Mouse (Mus musculus): ENCODE measurements at regions not wholly inside any gene's neighbourhood (a gene's known extent, or its start where the extent isn't known, plus 50 kb on each side); places are given as distances from the start of the nearest gene placed in this dataset.

GRCm38 (mm10) chr16:57823329-57823728 lies 68.8 kb upstream of the Col8a1 start:
- no peak for DNase-seq (ENCODE audit: low spot score in 2 of 2)

DNA sequence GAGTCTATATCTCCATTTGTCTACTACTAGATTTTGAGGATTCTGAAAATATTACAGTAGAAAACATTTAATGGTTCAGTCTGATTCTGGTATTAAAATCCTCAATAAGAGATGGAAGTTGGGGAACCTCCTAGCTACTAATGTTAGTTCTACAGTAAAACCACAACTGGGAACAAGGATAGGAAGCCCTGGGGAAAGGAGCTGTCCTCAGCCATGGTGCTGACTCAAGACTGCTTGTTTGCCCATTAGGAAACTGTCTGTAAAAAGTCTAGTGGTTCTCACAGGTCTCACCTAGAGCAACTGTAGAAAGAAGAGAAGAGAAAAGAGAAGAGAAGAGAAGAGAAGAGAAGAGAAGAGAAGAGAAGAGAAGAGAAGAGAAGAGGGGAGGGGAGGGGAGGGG lies 90.9 kb upstream of the Col8a1 start:
- no peak for DNase-seq (ENCODE audit: low spot score in 2 of 2)

GRCm38 (mm10) chr16:57846386-57846785 lies 91.8 kb upstream of the Col8a1 start:
- DNase-seq (ENCODE audit: low spot score in 2 of 2): no peak

GRCm38 (mm10) chr16:57851854-57852253 lies 97.3 kb upstream of the Col8a1 start:
- DNase-seq (ENCODE audit: low spot score in 2 of 2): no peak

- no peak for DNase-seq (ENCODE audit: low spot score in 2 of 2)
These were observed 98.4 kb upstream of the Col8a1 start for GRCm38 (mm10) chr16:57852838-57853460.

GRCm38 (mm10) chr16:57853751-57854150 lies 99.2 kb upstream of the Col8a1 start:
- DNase-seq (ENCODE audit: low spot score in 2 of 2): no peak

- DNase-seq (ENCODE audit: low spot score in 2 of 2): no peak
These were observed 102.5 kb upstream of the Col8a1 start for GRCm38 (mm10) chr16:57857071-57857470.

DNA sequence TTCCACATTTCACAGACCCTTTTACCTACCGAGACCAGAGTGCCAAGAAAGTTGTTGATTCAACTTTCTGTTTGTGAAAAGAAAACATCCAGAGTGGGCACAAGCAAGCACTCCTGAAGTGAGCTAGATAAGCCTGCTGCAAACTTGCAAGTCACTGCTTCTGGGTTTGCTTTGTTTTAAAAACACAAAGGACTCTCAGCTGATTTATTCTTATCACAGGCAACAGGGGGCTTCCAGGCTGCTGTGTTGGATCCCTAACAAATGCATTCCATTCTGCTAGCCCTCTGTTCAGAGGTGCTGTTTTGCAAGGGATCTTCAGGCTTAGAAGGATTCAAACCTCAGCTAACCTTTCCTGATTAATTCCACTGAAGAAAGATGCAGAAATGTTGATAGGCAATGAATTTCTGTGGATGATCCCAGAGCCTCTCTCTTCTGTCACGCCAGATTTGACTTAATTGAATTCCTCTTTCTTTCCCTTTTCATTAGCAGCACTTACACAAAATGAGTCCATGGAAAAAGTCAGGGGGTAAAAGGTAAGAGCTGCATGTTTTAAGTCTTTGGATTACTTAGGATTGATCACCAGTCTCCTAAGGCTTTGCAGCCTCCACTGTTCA lies 103.7 kb upstream of the Col8a1 start:
- DNase-seq (ENCODE audit: low spot score in 2 of 2): no peak

GRCm38 (mm10) chr16:57858765-57859201 lies 104.2 kb upstream of the Col8a1 start:
- no peak for DNase-seq (ENCODE audit: low spot score in 2 of 2)

DNA sequence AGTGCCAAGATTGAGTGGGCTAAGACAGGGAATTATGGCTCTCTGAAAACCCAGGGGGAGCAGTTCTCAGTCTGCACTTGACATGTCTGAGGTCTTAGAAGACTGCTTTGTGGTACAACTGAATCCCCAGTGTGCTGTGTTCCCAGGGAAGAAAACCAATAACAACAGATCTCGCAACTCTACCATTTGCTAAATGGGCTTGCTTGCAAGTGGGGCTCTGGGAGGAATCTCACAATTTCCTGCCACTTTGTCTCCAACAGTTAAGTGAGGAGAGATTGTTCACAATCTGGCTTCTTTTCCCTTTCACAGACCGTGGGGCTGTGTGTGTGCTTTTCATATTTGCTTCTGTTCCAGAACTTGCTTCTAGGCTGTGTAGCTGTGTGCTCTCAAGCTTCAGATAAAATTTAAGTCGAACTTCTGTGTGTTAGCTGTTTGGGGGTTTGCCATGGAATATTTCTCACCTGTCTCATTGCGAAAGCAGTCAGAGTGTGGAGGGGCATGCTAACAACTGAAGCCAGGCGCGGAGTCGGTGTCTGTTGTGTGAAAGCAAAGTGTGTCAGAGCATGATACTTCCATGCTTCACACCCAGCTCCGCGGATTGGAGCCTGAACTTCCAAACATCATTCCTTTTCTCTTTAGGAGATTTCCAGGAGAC lies 108.8 kb upstream of the Col8a1 start:
- no peak for DNase-seq (ENCODE audit: low spot score in 2 of 2)

DNA sequence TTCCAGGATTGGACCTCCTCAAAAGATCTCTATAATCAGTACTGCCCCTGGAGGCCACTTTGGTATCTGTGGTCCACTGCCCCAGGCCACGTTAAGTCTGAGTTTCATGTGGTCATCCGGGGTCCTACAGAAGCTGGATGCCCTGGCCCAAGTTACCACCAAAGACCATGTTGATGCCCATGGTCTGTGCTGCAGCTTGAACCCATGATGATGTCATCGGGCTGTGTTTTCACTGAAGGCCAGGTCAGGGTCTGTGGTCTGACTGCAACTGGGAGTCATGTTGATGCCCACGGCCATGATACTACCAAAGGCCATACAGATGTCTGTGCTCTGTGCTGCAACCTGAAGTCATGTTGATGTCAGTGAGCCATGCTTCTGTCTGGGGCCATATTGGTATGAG lies 122.3 kb upstream of the Col8a1 start:
- DNase-seq (ENCODE audit: low spot score in 2 of 2): no peak

DNA sequence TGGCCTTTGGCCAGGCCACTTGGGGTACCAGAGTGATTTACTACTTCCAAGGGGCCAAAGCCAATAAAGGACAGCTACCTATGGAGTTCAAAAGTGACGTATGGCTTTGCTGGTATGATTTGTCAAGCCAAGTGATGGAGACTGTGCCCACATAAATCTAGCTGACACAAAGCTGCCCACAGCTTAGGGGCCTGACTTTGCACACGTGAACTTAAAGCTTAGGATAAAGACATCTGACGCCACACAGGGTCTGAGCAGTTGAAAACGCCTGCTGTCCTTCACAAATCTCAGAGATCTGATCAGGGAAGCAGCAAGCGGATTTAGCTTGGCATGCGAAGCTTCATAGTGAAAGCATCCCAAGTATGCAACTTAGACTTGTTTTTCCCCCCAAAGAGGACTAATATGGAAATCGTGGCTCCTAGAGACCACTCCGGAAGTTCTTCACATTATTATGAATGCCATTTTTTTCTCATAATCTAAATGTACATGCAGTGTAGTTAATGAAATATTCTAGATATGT lies 127.1 kb upstream of the Col8a1 start:
- no peak for DNase-seq (ENCODE audit: low spot score in 2 of 2)

- no peak for DNase-seq (ENCODE audit: low spot score in 2 of 2)
These were observed 133.6 kb upstream of the Col8a1 start for GRCm38 (mm10) chr16:57888138-57888537.

DNA sequence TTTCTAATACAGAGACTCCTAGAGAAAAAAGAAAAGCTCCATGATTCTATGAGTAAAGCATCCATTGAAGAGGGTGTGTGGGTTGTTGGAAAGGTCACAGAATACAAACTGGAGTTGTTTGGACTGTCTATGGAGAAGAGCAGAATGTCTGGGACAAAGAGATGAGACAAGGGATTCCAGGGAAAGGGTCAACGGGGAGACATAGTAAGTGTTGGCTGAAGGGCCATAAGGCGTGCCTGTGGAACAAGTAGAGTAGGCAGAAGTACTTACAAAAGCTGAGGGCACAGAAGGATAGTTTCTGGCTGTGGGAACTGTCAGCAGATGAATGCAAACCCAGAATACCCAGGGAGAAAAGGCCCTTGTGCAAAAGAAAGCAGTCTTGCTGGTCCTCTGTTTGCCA lies 134.0 kb upstream of the Col8a1 start:
- no peak for DNase-seq (ENCODE audit: low spot score in 2 of 2)

DNA sequence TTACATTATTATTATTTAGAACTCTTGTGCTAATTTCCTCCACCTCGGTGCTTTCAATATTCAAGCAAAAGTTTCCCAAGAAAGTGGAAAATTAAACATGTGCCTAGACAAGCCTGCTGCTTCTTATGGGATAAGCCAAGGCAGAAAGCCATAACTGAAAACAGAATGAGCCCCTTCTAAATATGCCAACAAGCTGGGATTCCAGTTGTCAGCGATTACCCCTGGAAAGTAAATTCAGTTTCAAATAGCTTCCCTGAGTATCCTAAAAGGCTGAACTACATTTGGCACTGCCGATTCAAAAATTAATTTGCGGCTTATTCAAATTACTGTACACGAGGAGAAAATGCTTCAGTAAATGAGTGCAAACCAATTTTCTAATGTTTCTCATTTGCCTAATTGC lies 135.6 kb upstream of the Col8a1 start:
- DNase-seq (ENCODE audit: low spot score in 2 of 2): no peak

GRCm38 (mm10) chr16:57893111-57893510 lies 138.6 kb upstream of the Col8a1 start:
- no peak for DNase-seq (ENCODE audit: low spot score in 2 of 2)

DNA sequence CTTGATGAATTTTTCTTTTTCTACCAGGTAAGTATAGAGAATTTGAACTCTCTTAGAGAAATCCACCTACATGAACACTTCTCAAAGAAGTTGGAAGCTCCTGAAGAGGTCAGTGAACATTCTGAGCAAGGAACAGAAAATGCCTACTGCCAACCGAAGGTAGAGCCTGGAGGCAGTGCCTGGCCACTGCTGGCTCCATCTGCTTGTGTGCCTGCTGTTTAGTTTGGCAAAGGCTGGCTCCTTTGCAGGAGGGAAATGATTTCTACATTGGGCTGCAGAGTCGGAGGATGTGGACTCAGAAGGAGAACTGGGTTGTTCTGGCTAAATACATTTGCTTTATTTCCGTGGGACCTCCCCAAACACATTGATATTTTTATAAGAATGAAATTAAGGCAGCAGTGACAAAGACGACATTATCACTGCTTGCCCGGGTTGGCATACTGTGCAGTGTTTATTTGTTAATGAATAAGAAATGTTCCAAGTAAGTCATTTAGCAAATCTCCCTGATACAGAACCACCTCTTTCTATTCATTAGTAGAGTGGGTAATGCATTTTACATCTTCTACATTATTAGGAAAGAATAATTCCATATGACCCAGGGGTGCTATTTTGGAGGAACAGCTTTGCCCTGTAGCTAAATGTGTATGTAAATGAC lies 139.3 kb upstream of the Col8a1 start:
- no peak for DNase-seq (ENCODE audit: low spot score in 2 of 2)

- no peak for DNase-seq (ENCODE audit: low spot score in 2 of 2)
These were observed 146.5 kb upstream of the Col8a1 start for GRCm38 (mm10) chr16:57901006-57901405.

GRCm38 (mm10) chr16:57902498-57902897 lies 148.0 kb upstream of the Col8a1 start:
- DNase-seq (ENCODE audit: low spot score in 2 of 2): no peak

DNA sequence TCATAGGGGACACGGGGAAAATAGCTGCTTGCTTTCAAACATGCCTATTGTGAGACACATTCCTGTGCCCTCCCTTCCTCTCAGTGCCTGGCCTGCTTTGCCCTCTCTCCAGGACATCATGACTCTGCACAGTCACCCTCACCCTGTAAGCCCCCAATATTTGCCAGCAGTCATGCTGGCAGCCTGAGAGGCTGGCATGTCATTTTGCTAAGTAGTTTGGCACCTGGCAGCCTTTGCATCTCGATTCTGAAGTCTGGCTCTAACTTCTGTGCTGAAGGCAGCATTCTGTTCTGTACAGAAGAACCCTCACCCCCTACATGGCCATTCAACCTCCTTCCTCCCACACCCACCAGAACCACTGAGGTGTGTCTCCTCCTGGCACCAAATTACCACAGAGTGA lies 157.5 kb upstream of the Col8a1 start:
- DNase-seq (ENCODE audit: low spot score in 2 of 2): no peak

GRCm38 (mm10) chr16:57914506-57914905 lies 160.0 kb upstream of the Col8a1 start:
- no peak for DNase-seq (ENCODE audit: low spot score in 2 of 2)

DNA sequence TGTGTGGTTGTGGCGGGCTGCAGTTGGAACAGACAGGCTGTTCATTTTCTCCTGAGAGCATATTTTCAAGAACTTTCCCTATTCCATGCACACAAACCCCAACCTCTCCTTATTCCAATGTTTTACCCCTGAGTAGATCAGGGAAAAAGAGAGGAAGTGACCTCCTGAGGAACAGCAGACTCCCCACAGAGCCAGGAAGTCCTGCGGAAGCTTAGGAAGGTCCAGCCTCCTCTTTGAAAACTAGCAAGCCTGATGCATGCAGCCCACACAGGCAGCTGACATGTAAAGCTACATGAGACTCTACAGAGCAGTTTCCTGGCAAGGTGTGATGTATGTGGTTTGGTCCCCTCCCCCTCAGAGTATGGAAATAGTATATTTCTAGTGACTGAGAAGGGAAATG lies 160.9 kb upstream of the Col8a1 start:
- DNase-seq (ENCODE audit: low spot score in 2 of 2): no peak

Measured in gastrocnemius, postnatal 4 days (tissue).